In the genomic region with DNA sequence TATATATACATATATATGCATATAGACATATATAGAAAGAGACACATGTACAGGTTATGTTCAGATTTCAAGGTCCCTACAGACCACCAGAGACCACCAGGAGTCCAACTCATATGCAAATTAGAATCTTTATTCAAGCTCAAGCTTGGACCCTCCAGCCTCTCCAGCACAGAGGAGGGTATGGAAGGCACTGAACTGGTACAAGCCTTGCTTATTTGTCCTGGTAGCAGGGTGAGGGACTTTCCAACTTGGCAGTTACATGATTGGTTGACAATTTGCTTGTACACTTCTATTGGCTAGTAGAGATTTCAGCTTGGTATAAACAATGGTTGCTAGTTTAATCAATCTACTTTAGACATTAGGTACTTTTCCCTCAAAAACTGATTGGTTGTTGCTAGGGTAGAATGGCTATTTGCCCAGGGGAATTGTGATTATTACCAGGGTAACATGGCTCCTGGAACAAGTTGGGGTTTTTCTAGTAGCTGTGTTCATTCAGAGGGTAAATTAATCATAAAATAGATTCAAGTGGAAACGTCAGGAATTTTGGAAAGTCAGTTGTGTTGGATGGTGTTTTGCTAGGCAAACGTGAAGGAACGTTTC, we compare ENCODE assay signal across 24 mouse cellular contexts. TPM values are rescaled to one million over a fixed set of nuclear protein-coding genes. Genes with fewer than 3 reads are reported as not detected.
DNase-seq lines count a peak whose midpoint lies in the region; ATAC-seq lines count a peak whose summit lies in the region.
"Had no signal": no experiment of that assay in that cellular context is flagged by ENCODE, and none has a peak within 500 bp of the region (broad histone marks: within the 10 kb centered on the region; RNA-seq: fewer than 3 reads in every experiment).

No protein-coding gene starts in this region.

- no peak overlapping the region for H3K9ac ChIP-seq in hindbrain, embryonic 15.5 days
- H3K9ac ChIP-seq in hindbrain, embryonic 12.5 days = no peak overlapping the region
- H3K9ac ChIP-seq in hindbrain, embryonic 16.5 days (ENCODE audit: low read depth, low read length) = no peak overlapping the region
- H3K9ac ChIP-seq: embryonic facial prominence, embryonic 12.5 days; embryonic facial prominence, embryonic 15.5 days; forebrain, embryonic 15.5 days had no signal

- DNase-seq in heart, adult 11 months = peak; percentile 14
- DNase-seq in heart, postnatal 10 days = no peak
- peak; percentile 15 for DNase-seq in A20 (ENCODE audit: low read depth, low spot score)
- no peak for DNase-seq in cerebellum, adult 8-10 months
- DNase-seq in layer of hippocampus, adult 9-11 months = no peak
- DNase-seq: adrenal gland, adult 8-10 months; adrenal gland, postnatal 25 days; cerebellum, adult 18-20 months; cerebellum, adult 9-11 months; cerebellum, postnatal 25 days; gastrocnemius, postnatal 10 days; gastrocnemius, postnatal 36 days; heart, postnatal 36 days; kidney, adult 2 months had no signal

- intact Hi-C loops in heart, postnatal 10 days (cut with DNase I) = no loop called here

- H3K36me3 ChIP-seq in hindbrain, embryonic 15.5 days = no peaks in the 10 kb centered on the region
- H3K36me3 ChIP-seq in hindbrain, embryonic 12.5 days = no peaks in the 10 kb centered on the region
- H3K36me3 ChIP-seq in hindbrain, embryonic 16.5 days (ENCODE audit: control insufficient read depth, insufficient read depth, low read length) = no peaks in the 10 kb centered on the region
- H3K36me3 ChIP-seq: embryonic facial prominence, embryonic 12.5 days; embryonic facial prominence, embryonic 15.5 days; forebrain, embryonic 15.5 days had no signal

- H3K4me2 ChIP-seq in hindbrain, embryonic 15.5 days = no peak overlapping the region
- no peak overlapping the region for H3K4me2 ChIP-seq in hindbrain, embryonic 12.5 days (replicated peaks)
- H3K4me2 ChIP-seq in hindbrain, embryonic 16.5 days (ENCODE audit: low read length) = no peak overlapping the region
- H3K4me2 ChIP-seq: embryonic facial prominence, embryonic 12.5 days; embryonic facial prominence, embryonic 15.5 days; forebrain, embryonic 15.5 days; heart, embryonic 11.5 days had no signal

- ATAC-seq in hindbrain, embryonic 15.5 days (ENCODE audit: low FRiP score, low read depth) = peak; percentile 65; the same call in 1 of the 2 replicates
- no peak for ATAC-seq in hindbrain, embryonic 12.5 days (ENCODE audit: low FRiP score)
- peak; percentile 80 for ATAC-seq in hindbrain, embryonic 16.5 days
- ATAC-seq: activated CD4-positive, CD25-positive, alpha-beta regulatory T cell, adult 4 months; CD4-positive, CD25-positive, alpha-beta regulatory T cell, adult 4 months; forebrain, embryonic 15.5 days; intestine, postnatal 0 days had no signal

- no peaks in the 10 kb centered on the region for H3K4me1 ChIP-seq in hindbrain, embryonic 15.5 days (replicated peaks)
- H3K4me1 ChIP-seq in hindbrain, embryonic 12.5 days = no peaks in the 10 kb centered on the region
- H3K4me1 ChIP-seq in hindbrain, embryonic 16.5 days (ENCODE audit: control insufficient read depth, insufficient read depth, low read depth, low read length) = no peaks in the 10 kb centered on the region
- H3K4me1 ChIP-seq: embryonic facial prominence, embryonic 12.5 days; embryonic facial prominence, embryonic 15.5 days; forebrain, embryonic 15.5 days had no signal

- H3K9me3 ChIP-seq in hindbrain, embryonic 15.5 days = no peaks in the 10 kb centered on the region
- no peaks in the 10 kb centered on the region for H3K9me3 ChIP-seq in hindbrain, embryonic 12.5 days (replicated peaks)
- H3K9me3 ChIP-seq in hindbrain, embryonic 16.5 days (ENCODE audit: control insufficient read depth, low read length) = no peaks in the 10 kb centered on the region
- H3K9me3 ChIP-seq: embryonic facial prominence, embryonic 12.5 days; embryonic facial prominence, embryonic 15.5 days; forebrain, embryonic 15.5 days had no signal

- no peak overlapping the region for H3K4me3 ChIP-seq in hindbrain, embryonic 15.5 days
- H3K4me3 ChIP-seq in hindbrain, embryonic 12.5 days = no peak overlapping the region
- H3K4me3 ChIP-seq in hindbrain, embryonic 16.5 days (ENCODE audit: low read length) = no peak overlapping the region
- H3K4me3 ChIP-seq: embryonic facial prominence, embryonic 12.5 days; embryonic facial prominence, embryonic 15.5 days; forebrain, embryonic 15.5 days had no signal

- no peaks in the 10 kb centered on the region for H3K27me3 ChIP-seq in hindbrain, embryonic 15.5 days
- H3K27me3 ChIP-seq in hindbrain, embryonic 12.5 days = no peaks in the 10 kb centered on the region
- H3K27me3 ChIP-seq in hindbrain, embryonic 16.5 days (replicated peaks; ENCODE audit: control insufficient read depth, insufficient read depth, low read length) = no peaks in the 10 kb centered on the region
- H3K27me3 ChIP-seq: embryonic facial prominence, embryonic 12.5 days; embryonic facial prominence, embryonic 15.5 days; forebrain, embryonic 15.5 days had no signal

- 74% methylated on average over 3 of the region's 3 CpGs for WGBS in hindbrain, embryonic 15.5 days
- 83% methylated on average over 3 of the region's 3 CpGs for WGBS in hindbrain, embryonic 12.5 days
- WGBS in hindbrain, embryonic 16.5 days = 64% methylated on average over 3 of the region's 3 CpGs

- no peak overlapping the region for H3K27ac ChIP-seq in hindbrain, embryonic 15.5 days (replicated peaks)
- no peak overlapping the region for H3K27ac ChIP-seq in hindbrain, embryonic 12.5 days
- H3K27ac ChIP-seq in hindbrain, embryonic 16.5 days (ENCODE audit: low read depth, low read length) = no peak overlapping the region
- H3K27ac ChIP-seq: embryonic facial prominence, embryonic 12.5 days; embryonic facial prominence, embryonic 15.5 days; forebrain, embryonic 15.5 days had no signal

RNA-seq across cellular contexts. Expression of a gene that starts 25.3 kb away (rescaled TPM):
- total RNA-seq in heart, postnatal 10 days (2021) = 100 to 1,000 TPM; 121 to 143 TPM
- 27.7 and 34.6 TPM in 2 replicates for polyA plus RNA-seq in hindbrain, embryonic 15.5 days (2015; fragmentation: Nextera tagmentation; extraction: Ambion mirVana)
- 47.6 and 68.4 TPM in 2 replicates for polyA plus RNA-seq in hindbrain, embryonic 12.5 days (2016; fragmentation: Nextera tagmentation; extraction: Ambion mirVana)
- polyA plus RNA-seq in hindbrain, embryonic 16.5 days (2015; fragmentation: Nextera tagmentation; extraction: Ambion mirVana) = 28.6 and 30.1 TPM in 2 replicates

Comparison
In these comparisons a context has a peak if more than half of its experiments do, and no peak if none do; other contexts are left out.
1. DNase-seq: peak in heart, adult 11 months (single experiment) and A20 (single experiment); none in heart, postnatal 10 days (0 of 2), cerebellum, adult 8-10 months (single experiment) and layer of hippocampus, adult 9-11 months (single experiment).